Mouse (Mus musculus) neural tube, embryonic 10.5 days (tissue): ENCODE results near the gene Rnase12.

Source experiments
- DNase-seq: peaks from one replicate; pipeline ENCODE4 v3.0.0-alpha.2; 2017; ENCODE audit warnings: low spot score; ENCODE audit errors: extremely low spot score

Rnase12 gene

DNA sequence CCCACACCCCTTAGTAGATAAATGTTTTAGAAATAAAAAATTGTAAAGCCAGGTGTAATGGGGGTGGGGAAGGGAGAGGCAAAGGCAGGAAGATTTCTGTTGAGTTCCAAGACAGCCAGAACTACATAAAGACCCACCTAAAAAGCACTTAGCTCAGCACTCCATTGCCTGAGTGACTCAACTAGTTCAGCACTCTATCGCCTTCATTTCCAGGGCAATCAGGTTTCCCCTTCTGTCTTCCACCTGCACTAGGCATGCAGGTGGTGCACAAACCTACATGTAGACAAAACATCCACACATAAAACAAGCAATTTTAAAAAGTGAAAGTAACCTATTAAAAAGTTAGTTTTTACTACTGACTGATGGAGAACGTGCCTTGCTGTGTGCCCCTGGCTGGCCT, 27.6 kb upstream of the Rnase12 start:
- DNase-seq = no peak

GRCm38 (mm10) chr14:51083805-51084204, 26.3 kb upstream of the Rnase12 start:
- DNase-seq = peak; percentile 19

DNA sequence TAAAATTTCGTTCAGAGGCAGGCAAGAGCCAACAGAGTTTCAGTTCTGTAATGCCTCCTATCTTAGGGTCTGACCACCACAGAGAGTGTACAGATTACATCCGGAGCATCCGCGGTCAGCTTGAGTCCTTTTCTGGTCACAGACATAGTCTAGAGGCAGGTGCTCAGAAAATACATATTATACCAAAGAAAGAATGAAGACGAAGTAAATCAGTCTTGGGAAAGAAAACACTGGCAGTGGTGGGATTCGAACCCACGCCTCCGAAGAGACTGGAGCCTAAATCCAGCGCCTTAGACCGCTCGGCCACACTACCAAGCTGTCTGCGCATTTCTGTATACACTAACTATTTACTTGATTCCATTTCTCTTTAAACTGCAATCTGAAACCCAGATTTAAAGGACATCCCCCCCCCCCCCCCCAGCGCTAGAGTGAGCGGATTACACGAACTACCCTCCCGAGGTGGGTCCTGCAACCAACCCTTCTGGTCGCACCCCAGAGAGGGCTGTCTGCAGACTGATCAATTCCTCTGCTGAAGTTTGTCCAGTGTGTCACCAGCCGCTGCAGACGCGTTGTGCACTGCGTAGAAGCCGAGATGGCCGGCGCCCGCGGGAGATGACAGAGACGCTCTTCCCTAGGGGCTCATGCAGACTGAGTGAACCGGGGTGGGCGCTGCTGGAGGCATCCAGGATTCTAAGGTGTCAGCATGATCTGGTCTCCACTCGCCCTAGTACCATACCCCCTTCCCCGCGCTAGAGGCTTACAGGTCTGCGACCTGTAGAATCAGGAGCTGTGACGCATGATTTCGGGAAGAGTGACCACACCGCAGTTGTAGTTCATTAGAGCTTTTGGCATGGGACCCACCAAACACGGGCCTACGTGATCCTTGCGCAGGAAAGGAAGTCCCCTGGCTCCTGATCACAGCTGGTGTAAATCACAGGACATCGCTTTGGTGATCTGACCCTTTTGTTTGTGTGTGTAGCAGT, 25.4 kb upstream of the Rnase12 start:
- peak; percentile 73 for DNase-seq

DNA sequence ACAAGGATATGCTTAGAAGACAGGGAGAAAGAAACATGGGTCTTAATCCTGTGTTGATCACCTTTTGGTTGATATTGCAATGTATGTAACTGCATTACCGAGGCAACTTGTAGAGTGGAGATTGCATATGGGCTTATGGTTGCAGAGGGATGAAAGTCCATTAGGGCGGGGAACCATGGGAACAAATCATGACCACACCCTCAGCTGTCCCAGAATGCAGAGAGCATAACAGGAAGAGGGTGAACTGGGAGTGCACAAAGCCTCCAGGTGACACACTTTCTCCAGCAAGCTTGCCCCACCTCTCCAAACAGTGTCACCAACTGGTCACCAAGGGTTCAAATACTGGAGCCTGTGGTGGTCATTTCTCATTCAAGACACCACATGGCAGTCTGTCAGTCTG, 23.6 kb upstream of the Rnase12 start:
- no peak for DNase-seq

DNA sequence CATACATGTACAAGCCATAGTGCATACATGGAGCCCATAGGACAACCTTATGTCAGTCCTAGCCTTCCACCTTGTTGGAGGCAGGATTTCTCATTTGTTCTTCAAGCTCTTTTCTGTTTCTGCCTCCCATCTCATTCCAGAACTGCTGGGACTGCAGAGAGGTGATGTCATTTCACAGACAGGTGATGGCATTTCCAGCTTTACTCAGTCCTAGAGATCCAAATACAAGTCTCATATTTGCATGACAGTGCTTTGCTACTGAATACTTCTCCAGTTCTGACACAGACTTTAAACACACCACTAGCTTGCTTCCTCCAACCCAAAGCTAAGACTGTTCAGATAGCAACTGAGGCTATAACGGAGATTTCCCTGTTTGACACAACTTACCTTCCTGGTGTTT, 21.7 kb upstream of the Rnase12 start:
- DNase-seq = no peak

GRCm38 (mm10) chr14:51074335-51074734, 16.9 kb upstream of the Rnase12 start, which contains the start of gene Olfr750:
TSS of gene Olfr750 (minus strand) at chr14:51074435.
- DNase-seq = no peak

DNA sequence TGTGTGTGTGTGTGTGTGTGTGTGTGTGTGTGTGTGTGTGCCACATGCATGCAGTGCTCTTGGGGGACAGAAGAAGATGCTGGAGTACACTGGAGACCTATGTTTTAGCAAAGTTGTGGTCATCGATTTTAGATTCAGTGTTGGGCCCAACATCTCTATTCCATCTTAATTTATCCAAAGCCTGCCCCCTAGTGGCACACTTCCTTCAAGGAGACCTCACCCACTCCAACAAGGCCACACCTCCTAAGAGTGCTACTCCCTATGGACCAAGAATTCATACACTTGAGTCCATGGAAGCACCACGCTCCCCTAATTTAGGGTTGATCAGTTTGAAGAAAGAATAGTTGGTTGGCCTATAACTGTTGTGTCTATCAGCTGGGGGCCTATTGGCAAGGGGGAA, 12.2 kb upstream of the Rnase12 start:
- no peak for DNase-seq

- no peak for DNase-seq
Observed at GRCm38 (mm10) chr14:51068956-51069355, 11.5 kb upstream of the Rnase12 start.

GRCm38 (mm10) chr14:51060761-51061160, 3.3 kb upstream of the Rnase12 start:
- no peak for DNase-seq

DNA sequence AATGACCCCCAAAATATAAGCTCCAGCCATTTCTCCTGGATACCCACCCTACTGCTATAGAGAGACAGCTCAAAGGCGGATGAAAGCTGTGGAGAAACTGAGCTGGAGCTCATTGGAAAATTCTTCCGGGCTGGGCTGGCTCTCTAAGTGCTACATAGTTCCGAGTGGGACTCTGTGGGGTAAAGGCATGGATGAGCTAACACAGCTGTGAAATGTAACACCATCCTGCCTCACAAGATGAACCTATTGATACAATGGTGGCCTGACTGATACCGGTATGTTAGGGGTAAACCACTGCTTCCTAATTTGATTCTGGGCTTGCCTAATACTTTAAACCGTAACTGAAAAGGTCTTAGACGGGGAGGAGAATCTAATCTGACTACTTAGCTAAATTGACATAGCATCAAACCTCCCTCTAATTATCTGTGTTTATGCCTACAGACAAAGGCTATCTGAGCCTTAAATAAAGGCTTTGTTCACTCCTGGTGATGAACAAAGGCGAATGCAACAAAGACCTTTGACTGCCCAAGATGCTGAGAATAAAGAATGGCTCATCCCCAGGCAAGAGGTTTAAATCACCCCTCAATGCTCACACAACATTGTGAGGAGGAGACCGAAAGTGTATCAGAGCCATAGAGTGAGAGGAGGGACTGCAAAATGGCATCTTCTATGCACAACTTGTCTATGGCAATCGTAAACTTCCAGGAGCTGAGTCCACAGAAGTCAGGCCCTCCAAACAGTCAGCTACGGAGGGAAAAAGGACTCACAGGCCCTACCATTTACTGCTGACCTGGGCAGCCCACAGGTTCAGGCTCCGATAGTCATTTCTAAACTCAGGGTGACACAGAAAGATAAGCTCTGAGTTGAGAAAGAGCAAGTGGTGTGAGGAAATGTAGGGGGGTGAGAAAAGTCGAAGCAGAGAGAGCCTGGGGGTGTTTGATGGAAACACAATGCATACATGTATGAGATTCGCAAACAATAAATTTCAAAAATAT, 2.9 kb downstream of the Rnase12 start:
- DNase-seq = no peak

DNA sequence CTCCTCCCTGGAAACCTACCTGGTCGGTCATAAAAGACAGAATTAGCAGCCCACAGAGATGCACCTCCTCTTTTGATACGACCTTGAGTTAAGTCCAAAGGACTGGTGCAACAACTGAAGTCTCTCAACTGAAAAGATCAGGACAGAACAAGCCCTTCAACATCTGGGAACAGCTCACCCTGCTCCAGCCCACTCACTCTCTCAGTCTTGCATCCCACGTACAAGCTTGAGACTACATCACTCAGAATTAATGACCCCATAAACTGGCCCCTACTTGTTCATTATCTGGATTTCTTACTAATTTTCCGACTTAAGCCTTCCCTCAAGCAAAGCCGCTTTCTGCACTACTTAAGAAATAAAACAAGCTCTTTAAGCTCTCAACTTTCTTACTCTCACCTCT, 4.3 kb downstream of the Rnase12 start:
- no peak for DNase-seq

DNA sequence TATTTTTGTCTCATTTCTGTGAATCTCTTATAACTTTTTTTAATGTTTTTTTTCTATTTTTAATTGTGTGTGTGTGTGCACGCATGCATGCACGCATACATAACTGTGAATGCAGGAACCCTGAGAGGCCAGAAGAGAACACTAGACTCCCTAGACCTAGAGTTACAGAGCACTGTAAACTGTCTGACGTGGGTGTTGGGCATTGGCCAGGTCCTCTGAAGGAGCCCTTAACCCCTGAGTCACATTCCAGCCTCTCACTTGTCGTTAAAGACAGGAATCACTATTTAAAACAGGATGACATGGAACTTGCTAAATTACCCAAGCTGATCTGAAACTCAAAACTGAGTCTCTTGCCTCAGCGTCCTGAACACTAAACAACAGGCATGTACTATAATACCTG, 5.5 kb downstream of the Rnase12 start:
- DNase-seq = no peak

DNA sequence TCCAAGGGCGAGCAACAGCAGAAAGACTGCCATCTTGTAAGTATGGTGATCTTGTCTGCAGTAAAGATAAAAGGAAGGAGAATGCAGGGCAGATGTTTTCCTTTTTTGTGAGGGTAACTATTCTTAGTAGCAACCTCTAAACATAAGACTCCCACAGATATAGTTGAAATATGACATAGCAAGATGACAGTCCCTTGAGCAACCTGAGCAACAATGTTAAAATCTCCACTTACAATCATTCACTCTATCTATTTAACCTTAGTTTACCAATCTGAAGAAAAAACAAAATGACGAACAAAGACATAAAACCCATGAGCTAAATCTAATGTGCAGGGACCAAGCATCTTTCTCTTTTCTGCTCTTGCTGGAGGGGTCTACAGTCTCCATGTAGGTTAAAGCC, 7.4 kb downstream of the Rnase12 start, which contains the start of gene Rnase11:
TSS of gene Rnase11 (minus strand) at position 101 of the 400 bp plus-strand sequence.
- no peak for DNase-seq

DNA sequence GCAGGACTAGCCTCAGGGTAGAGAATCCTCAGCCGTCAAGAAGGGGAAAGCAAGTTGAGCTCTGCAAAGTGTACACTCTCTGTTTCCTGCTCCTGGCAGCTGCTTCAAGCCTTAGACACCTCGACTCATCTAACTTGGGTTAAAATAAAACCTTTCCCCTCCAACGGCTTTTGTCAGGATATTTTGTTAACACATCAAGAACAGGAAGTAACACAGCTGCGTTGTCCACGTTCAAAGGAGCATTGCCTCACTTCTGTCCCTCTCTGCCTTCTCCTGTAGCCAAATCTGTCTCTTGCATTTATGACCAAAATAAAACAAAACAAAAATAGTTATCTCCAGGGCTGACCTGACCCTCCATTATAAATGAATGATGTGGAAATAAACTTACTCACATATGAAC, 9.6 kb downstream of the Rnase12 start:
- DNase-seq = no peak

DNA sequence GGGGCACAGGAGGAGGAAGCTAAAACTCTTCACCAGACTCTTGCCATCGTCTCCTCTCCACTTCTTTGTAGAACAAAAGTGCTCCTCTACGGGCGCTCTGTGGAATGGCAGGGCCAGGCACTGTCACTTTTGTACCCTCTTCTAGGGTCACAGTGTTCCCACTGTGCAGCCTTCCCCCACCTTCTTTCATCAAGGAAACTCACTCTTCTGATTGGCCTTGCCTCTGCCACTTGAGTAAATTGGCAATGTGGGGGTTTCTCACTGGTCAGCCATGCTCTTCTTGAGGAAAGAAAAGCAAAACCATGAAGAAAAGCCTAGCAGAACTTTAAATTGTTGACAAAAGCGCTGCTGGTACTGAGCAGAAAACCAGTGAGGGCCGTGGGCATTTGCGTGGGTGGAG, 15.7 kb downstream of the Rnase12 start, which contains the start of gene Rnase9:
TSS of gene Rnase9 (minus strand) at position 101 of the 400 bp plus-strand sequence.
- no peak for DNase-seq

DNA sequence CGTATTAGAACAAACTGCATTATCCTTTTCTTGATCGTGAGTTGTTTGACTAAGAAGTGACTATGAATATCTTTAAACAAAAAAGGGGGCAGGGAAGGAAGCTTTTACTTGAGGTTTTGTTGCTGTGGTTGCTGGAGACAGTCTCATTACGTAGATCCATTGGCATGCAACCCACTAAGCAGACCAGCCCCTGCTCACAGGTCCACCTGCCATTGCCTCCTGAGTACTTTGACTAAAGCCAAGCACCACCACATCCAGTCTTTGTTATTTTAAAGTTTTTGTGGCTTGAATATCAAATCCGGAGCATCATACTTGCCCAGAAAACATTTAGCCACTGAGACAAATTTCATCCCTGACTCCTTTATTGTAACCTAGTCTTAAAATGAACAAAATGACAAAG, 21.2 kb downstream of the Rnase12 start:
- no peak for DNase-seq

DNA sequence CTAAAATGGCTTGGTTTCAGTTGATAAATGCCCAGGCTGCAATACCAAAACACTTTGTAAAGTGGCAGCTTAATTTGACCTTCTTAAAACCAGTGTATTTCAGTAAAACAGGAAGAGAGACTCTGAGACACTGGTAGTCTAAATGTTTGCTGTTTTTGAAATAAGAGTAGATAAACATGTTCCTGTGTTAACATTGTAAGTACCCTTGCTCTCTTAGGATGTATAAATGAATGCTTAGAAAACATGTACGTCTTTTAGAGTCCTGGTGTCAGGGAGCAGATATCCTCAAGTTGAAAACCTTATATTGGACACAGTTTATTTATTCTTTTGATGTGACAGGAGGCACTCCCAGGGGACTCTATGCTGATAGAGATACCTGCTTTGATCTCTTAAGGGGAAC, 22.3 kb downstream of the Rnase12 start:
- DNase-seq = no peak

- no peak for DNase-seq
Observed at GRCm38 (mm10) chr14:51027387-51028155, 29.9 kb downstream of the Rnase12 start.

- peak; percentile 47 for DNase-seq
Observed at GRCm38 (mm10) chr14:51026391-51027133, 30.9 kb downstream of the Rnase12 start.

DNA sequence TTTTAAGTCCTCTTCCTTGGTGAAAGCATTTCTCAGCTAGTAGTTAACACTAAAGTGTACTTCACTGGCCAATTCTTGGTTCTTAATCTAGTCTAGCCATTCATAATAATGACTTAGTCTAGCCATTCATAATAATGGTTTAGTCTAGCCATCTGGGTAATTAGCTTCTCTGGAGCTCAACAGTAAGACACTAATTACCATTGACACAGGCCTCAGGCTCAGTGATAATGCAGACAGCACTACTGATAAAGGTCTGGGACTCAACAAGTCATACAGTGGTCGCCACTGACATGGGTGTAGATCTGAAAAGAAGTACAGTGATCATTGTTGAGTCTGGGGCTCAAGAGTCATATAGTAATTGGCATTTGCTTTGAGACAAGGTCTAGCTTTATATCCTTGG, 32.6 kb downstream of the Rnase12 start:
- DNase-seq = no peak
